Mouse (Mus musculus) olfactory bulb, adult 2 months (tissue): Measurements from ENCODE around the gene Gm42517. TPM values are rescaled to one million over a fixed set of nuclear protein-coding genes. Genes with fewer than 3 reads are reported as not detected.
A peak's percentile ranks its signal among the peaks of the same experiment; 100 is the strongest.

Source experiments
- H3K27ac ChIP-seq: fragments of 200-500 bp; 2 replicates; pipeline ENCODE4 v1.5.1; 2012; ENCODE audit warnings: low read depth, low read length; ENCODE audit not compliant: insufficient read depth
- H3K4me1 ChIP-seq: fragments of 200-500 bp; 2 replicates; pipeline ENCODE4 v1.6.1; 2012; ENCODE audit warnings: low read length; ENCODE audit not compliant: control insufficient read depth, insufficient read depth
- H3K4me3 ChIP-seq: fragments of 200-500 bp; 2 replicates; pipeline ENCODE4 v1.5.1; 2012; ENCODE audit warnings: mild to moderate bottlenecking, low read depth, low read length, moderate library complexity; ENCODE audit not compliant: insufficient read depth
- CTCF ChIP-seq: fragments of 200-500 bp; IDR thresholded peaks from 2 replicates; pipeline ENCODE4 v1.5.1; 2012; ENCODE audit warnings: low read depth, mild to moderate bottlenecking, low read length, moderate library complexity; ENCODE audit not compliant: insufficient read depth
- POLR2A ChIP-seq: fragments of 200-500 bp; IDR thresholded peaks from 2 replicates; pipeline ENCODE4 v1.6.1; 2012; ENCODE audit warnings: mild to moderate bottlenecking, low read depth, low read length, moderate library complexity; ENCODE audit not compliant: insufficient read depth
- WGBS: fragments of 180-500 bp; shearing (Covaris S2); methylation state at CpG from one replicate; pipeline ENCODE4 v1.1.7; 2018; 5-methylcytosine and 5-hydroxymethylcytosine counted together
- polyA plus RNA-seq: library from polyadenylated mRNA; stranded (reverse); fragments of >200 nt; gene quantifications from 2 replicates; pipeline ENCODE4 v1.2.4, GENCODE M21; 2012; ENCODE audit warnings: low replicate concordance; ENCODE audit not compliant: missing spikeins, insufficient read depth, insufficient read length

The Gm42517 gene
- polyA plus RNA-seq, 1 experiment, result not detected

GRCm38 (mm10) chr5:108378346-108378745 is 10.6 kb upstream of the Gm42517 start:
- 82% methylated on average over 4 of the region's 4 CpGs for WGBS

GRCm38 (mm10) chr5:108376059-108376458 is 8.3 kb upstream of the Gm42517 start:
- TF ChIP-seq POLR2A (no peak), CTCF (no peak)
- whole genome bisulfite sequencing, result 59% methylated on average over 1 of the region's 1 CpGs
- Histone ChIP-seq H3K4me3 (no peak overlapping the region), H3K27ac (no peak overlapping the region), H3K4me1 (no peaks in the 10 kb centered on the region)

More at GRCm38 (mm10) chr5:108378346-108378745, 10.6 kb upstream of the Gm42517 start:
- H3K4me1 ChIP-seq, result no peaks in the 10 kb centered on the region
- H3K27ac ChIP-seq, result no peak overlapping the region
- no peak overlapping the region for H3K4me3 ChIP-seq
- TF ChIP-seq POLR2A (no peak), CTCF (no peak)

- 68% methylated on average over 5 of the region's 5 CpGs for WGBS
- TF ChIP-seq POLR2A (no peak), CTCF (no peak)
- Histone ChIP-seq H3K4me1 (peaks cover 12% of the 10 kb centered on the region), H3K4me3 (no peak overlapping the region), H3K27ac (no peak overlapping the region)
These were observed 6.4 kb upstream of the Gm42517 start for GRCm38 (mm10) chr5:108374079-108374478.

- WGBS, result 16% methylated on average over 6 of the region's 6 CpGs
- TF ChIP-seq POLR2A, result no peak
- peak overlapping the region; percentile 5; the same call in 1 of the 2 replicates for H3K27ac ChIP-seq
- H3K4me3 ChIP-seq, result no peak overlapping the region
- H3K4me1 ChIP-seq, result peaks cover 16% of the 10 kb centered on the region
These were observed 2.2 kb upstream of the Gm42517 start for GRCm38 (mm10) chr5:108369964-108370363.

- Histone ChIP-seq H3K4me3 (peak overlapping the region; percentile 83), H3K4me1 (peaks cover 20% of the 10 kb centered on the region), H3K27ac (peak overlapping the region; percentile 85)
- WGBS, result under 1% methylated on average over 49 of the region's 49 CpGs
- TF ChIP-seq POLR2A (peak; percentile 49), CTCF (no peak)
These were observed 1.3 kb upstream of the Gm42517 start for GRCm38 (mm10) chr5:108368851-108369621.

- TF ChIP-seq CTCF (no peak), POLR2A (no peak)
- 3% methylated on average over 6 of the region's 6 CpGs for WGBS
- Histone ChIP-seq H3K4me3 (peak overlapping the region; percentile 83), H3K27ac (peak overlapping the region; percentile 85), H3K4me1 (peaks cover 20% of the 10 kb centered on the region)
These were observed 724 bp upstream of the Gm42517 start for GRCm38 (mm10) chr5:108368446-108368845.

- WGBS, result 3% methylated on average over 96 of the region's 100 CpGs
- Histone ChIP-seq H3K27ac (peak overlapping the region; percentile 72), H3K4me3 (peak overlapping the region; percentile 83), H3K4me1 (peaks cover 20% of the 10 kb centered on the region)
- TF ChIP-seq CTCF (no peak), POLR2A (no peak)
These were observed 509 bp downstream of the Gm42517 start for GRCm38 (mm10) chr5:108366984-108367841.

- WGBS, result 2% methylated on average over 60 of the region's 60 CpGs
- peak overlapping the region; percentile 72 for H3K27ac ChIP-seq
- H3K4me3 ChIP-seq, result peak overlapping the region; percentile 83
- H3K4me1 ChIP-seq, result peaks cover 20% of the 10 kb centered on the region
- TF ChIP-seq CTCF (no peak), POLR2A (no peak)
These were observed 1.3 kb downstream of the Gm42517 start for GRCm38 (mm10) chr5:108366328-108366983.

GRCm38 (mm10) chr5:108362330-108362729 is 5.4 kb downstream of the Gm42517 start:
- Histone ChIP-seq H3K27ac (no peak overlapping the region), H3K4me1 (peaks cover 13% of the 10 kb centered on the region), H3K4me3 (no peak overlapping the region)
- 26% methylated on average over 3 of the region's 3 CpGs for WGBS
- no peak for TF ChIP-seq POLR2A
- TF ChIP-seq CTCF, result no peak
